Mouse (Mus musculus) intestine, embryonic 16.5 days (tissue): Measurements from ENCODE around the gene Emx2. TPM values are rescaled to one million over a fixed set of nuclear protein-coding genes. Genes with fewer than 3 reads are reported as not detected.

ENCODE experiments used
- ATAC-seq: fragments of 200-750 bp; cut with Nextera tagmentation; 2 replicates; pipeline ENCODE4 v1.8.0; 2017; ENCODE audit warnings: moderate TSS enrichment, moderate library complexity
- H3K27ac ChIP-seq: fragments of 300-500 bp; sonication (generic); 2 replicates; pipeline ENCODE4 v1.5.1; 2014; ENCODE audit warnings: mild to moderate bottlenecking, low read length
- H3K27me3 ChIP-seq: fragments of 300-500 bp; sonication (generic); replicated peaks from 2 replicates; pipeline ENCODE4 v1.6.1; 2014; ENCODE audit warnings: low read length, control low read depth, mixed read lengths; ENCODE audit not compliant: control insufficient read depth, insufficient read depth
- H3K36me3 ChIP-seq: fragments of 300-500 bp; sonication (generic); 2 replicates; pipeline ENCODE4 v1.6.1; 2014; ENCODE audit warnings: low read length, control low read depth; ENCODE audit not compliant: control insufficient read depth, insufficient read depth
- H3K4me1 ChIP-seq: fragments of 300-500 bp; sonication (generic); 2 replicates; pipeline ENCODE4 v1.6.1; 2014; ENCODE audit warnings: low read length, control low read depth, mixed read lengths; ENCODE audit not compliant: control insufficient read depth, insufficient read depth
- H3K4me2 ChIP-seq: fragments of 300-500 bp; sonication (generic); 2 replicates; pipeline ENCODE4 v1.6.1; 2014; ENCODE audit warnings: low read depth, low read length, control low read depth
- H3K4me3 ChIP-seq: fragments of 300-500 bp; sonication (generic); 2 replicates; pipeline ENCODE4 v1.5.1; 2014; ENCODE audit warnings: mild to moderate bottlenecking, low read length
- H3K9ac ChIP-seq: fragments of 300-500 bp; sonication (generic); 2 replicates; pipeline ENCODE4 v1.6.1; 2014; ENCODE audit warnings: low read depth, low read length
- H3K9me3 ChIP-seq: fragments of 300-500 bp; sonication (generic); 2 replicates; pipeline ENCODE4 v1.6.1; 2016; ENCODE audit warnings: low read length, control low read depth; ENCODE audit not compliant: control insufficient read depth
- WGBS: fragments of 180-500 bp; shearing (Covaris S2); extraction: QIAGEN DNeasy Blood & Tissue Kit; methylation state at CpG from one replicate; pipeline ENCODE4 v1.1.7; 2014; 5-methylcytosine and 5-hydroxymethylcytosine counted together
- polyA plus RNA-seq: library from polyadenylated mRNA; unstranded; fragments of >200 nt; fragmentation: Nextera tagmentation; extraction: Ambion mirVana; gene quantifications from 2 replicates; pipeline ENCODE4 v1.2.1, GENCODE M21; 2015

The Emx2 gene
- not detected in 2 replicates for polyA plus RNA-seq

DNA sequence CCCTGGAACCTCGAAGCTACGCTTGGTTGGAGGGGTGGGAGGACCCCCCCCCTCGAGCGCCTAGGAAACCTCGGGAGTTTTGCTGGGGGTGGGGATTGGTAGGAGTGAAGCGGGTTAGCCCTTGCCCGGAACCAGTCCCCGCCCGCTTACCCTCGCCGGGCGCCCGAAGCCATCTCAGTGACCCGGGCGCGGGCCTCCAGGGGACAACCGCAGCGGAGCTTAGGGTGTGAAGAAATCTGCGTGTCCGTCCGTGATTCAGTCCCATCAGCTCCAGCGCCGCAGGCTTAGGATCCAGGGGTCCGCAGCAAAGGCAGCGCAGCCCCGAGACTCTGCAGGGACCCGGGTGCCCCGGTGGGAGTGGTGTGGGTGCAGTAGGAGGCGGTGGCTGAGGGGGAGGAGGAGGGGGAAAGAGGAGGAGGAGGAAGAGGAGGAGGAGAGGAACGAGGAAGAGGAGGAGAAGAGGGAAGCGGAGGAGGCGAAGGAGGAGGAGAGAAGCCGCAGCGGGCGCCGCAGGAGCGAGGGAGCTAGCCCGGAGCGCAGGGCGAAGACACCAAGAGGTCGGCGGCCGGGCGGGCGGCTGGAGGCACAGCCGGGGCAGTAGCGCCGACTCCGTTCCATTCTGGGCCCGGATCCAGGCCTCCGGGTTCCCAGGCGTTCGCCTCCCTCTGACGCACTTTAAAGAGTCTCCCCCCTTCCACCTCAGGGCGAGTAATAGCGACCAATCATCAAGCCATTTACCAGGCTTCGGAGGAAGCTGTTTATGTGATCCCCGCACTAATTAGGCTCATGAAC, at the start of gene Emx2:
TSS of gene Emx2 (plus strand) at position 422 of the 792 bp plus-strand sequence.
- peak; percentile 42 for ATAC-seq
- Histone ChIP-seq H3K4me1 (peaks cover 14% of the 10 kb centered on the region; the same call in 1 of the 2 replicates), H3K9me3 (no peaks in the 10 kb centered on the region), H3K27ac (no peak within 1 kb of the TSS), H3K27me3 (peaks cover 90% of the 10 kb centered on the region), H3K4me2 (peak within 1 kb of the TSS; percentile 48), H3K4me3 (peak within 1 kb of the TSS; percentile 33), H3K9ac (no peak within 1 kb of the TSS), H3K36me3 (no peaks in the 10 kb centered on the region)
- WGBS: under 1% methylated on average over 58 of the region's 58 CpGs

DNA sequence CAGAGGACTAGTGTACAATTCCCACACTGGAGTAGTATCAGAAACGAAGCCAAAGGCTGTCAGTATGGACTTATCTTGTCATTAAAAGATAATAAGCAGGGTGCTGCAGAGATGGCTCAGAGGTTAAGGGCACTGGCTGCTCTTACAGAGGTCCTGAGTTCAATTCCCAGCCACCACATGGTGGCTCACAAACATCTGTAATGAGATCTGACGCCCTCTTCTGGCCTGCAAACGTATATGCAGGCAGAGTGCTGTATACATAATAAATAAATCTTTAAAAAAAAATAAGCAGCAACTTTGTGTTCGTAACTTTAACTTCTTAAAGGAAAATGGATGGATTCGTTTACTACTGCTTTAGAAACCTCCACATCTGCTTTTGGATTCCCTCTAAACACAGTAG, 44.0 kb upstream of the Emx2 start:
- Histone ChIP-seq H3K27ac (no peak overlapping the region), H3K27me3 (no peaks in the 10 kb centered on the region), H3K9me3 (no peaks in the 10 kb centered on the region), H3K4me3 (no peak overlapping the region), H3K4me1 (0 out of 2 replicates have a peak, but pooled peaks cover 3% of the 10 kb centered on the region), H3K9ac (no peak overlapping the region), H3K36me3 (no peaks in the 10 kb centered on the region), H3K4me2 (no peak overlapping the region)
- WGBS: 53% methylated on average over 5 of the region's 5 CpGs
- no peak for ATAC-seq

DNA sequence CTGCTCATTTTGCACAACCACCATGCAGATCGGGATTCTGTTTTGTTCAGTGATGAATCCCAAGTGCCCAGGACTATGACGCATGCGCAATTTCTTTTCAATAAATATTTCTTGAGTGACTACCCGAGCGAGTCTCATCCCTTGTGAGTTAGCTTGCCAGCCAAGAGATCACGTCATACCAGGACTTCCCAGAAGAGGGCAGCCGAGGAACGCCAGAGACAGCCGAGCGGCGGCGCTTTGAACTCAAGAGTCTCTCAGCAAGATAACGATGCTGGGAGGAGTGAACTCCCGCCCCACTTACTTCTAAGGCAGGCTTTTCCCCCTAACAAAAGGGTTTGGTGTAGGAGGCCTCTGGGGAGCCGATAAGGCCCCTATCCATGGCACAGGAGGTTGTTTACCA, 40.1 kb upstream of the Emx2 start:
- 0 out of 2 replicates have a peak, but pooled peaks cover 3% of the 10 kb centered on the region for H3K4me1 ChIP-seq
- WGBS: 1% methylated on average over 15 of the region's 15 CpGs
- no peak overlapping the region for H3K9ac ChIP-seq
- no peaks in the 10 kb centered on the region for H3K36me3 ChIP-seq
- no peak overlapping the region for H3K27ac ChIP-seq
- no peak overlapping the region for H3K4me3 ChIP-seq
- no peak overlapping the region for H3K4me2 ChIP-seq
- H3K27me3 ChIP-seq: no peaks in the 10 kb centered on the region
- H3K9me3 ChIP-seq: no peaks in the 10 kb centered on the region
- ATAC-seq: no peak; the same call in 1 of the 2 replicates

DNA sequence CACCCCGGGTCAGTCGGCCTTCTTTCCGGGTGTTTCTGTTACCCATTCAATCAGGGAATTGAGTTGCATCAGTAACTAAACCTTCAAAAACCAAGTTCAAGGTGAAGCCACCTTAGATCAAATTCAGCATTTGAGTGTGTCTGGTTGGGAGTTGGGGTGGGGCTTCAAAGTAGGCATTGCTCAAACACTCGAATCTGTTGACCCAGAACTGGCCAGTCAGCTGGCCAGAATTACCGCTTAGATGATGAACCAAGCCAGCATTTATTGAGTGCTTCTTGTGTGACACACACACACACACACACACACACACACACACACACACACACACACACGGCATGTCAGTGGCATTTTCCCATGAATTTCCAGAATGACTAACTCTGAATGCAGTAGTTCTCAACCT, 39.5 kb upstream of the Emx2 start:
- Histone ChIP-seq H3K36me3 (no peaks in the 10 kb centered on the region), H3K4me1 (0 out of 2 replicates have a peak, but pooled peaks cover 3% of the 10 kb centered on the region), H3K9me3 (no peaks in the 10 kb centered on the region), H3K4me2 (no peak overlapping the region), H3K27ac (no peak overlapping the region), H3K9ac (no peak overlapping the region), H3K27me3 (no peaks in the 10 kb centered on the region), H3K4me3 (no peak overlapping the region)
- no peak for ATAC-seq
- 72% methylated on average over 6 of the region's 6 CpGs for WGBS

DNA sequence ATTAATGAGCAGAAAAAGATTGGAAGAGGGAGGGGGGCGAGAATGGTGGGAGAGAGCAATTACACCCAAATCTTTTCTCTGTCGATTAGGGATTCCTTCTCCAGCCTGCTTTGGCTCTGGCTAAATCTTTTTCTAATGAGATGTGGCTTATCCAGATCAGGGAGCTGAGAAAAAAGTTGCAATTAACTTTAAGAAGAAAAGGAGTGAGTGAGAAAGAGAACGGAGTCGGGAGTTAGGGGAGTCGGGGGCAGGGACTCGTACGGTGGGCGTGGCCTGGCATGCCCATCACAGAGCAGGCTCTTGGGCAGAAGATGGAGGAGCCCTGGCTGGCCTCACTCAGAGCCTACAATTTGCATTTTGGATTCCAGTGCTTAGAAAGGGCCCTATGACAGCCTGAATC, 35.8 kb upstream of the Emx2 start:
- Histone ChIP-seq H3K4me2 (0 out of 2 replicates have a peak overlapping the region, but pooled peaks have one; percentile 17), H3K27me3 (no peaks in the 10 kb centered on the region), H3K4me1 (0 out of 2 replicates have a peak, but pooled peaks cover 3% of the 10 kb centered on the region), H3K4me3 (no peak overlapping the region), H3K27ac (no peak overlapping the region), H3K36me3 (no peaks in the 10 kb centered on the region), H3K9me3 (no peaks in the 10 kb centered on the region), H3K9ac (no peak overlapping the region)
- 14% methylated on average over 8 of the region's 8 CpGs for WGBS
- no peak for ATAC-seq

DNA sequence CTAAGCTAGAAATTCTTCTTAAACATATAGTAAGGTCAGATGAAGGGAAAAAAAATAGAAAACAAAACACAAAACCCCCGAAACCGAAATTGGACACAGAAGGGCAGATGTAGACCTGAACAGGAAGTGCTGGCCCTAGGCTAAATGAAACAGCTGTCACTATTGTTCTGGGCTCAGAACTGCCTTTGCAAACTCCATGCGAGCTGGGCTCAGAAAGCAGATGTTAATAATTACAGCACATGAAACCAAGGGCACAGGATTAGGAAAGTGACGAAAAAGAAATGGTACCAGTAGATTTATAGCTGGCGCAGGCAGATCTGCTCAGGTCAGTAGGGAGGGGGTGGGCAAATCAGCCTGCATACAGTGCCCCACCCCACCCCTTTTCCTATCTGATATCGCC, 34.5 kb upstream of the Emx2 start:
- WGBS: 47% methylated on average over 6 of the region's 6 CpGs
- Histone ChIP-seq H3K36me3 (no peaks in the 10 kb centered on the region), H3K4me1 (no peaks in the 10 kb centered on the region), H3K9me3 (peaks cover 3% of the 10 kb centered on the region; the same call in 1 of the 2 replicates), H3K4me3 (no peak overlapping the region), H3K27ac (no peak overlapping the region), H3K4me2 (no peak overlapping the region), H3K27me3 (no peaks in the 10 kb centered on the region), H3K9ac (no peak overlapping the region)
- ATAC-seq: no peak

DNA sequence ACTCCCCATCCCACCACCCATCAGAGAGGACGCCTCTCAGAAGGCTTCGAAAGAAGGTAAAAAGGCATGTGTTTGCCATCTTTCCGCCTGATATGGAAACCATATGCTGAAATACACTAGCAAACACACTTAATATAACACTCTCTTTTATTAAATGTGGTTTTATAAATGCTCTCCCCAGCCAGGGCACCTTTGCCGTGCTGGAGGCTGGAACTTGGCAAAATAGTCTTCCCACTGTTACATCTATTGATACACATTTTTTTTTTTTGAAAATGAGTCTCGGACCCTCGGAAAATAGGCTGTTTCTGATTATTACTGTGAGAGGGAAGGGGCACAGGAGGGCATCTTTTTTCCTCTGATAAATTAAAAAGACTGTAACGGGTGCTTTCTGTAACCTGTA, 33.2 kb upstream of the Emx2 start:
- Histone ChIP-seq H3K4me2 (no peak overlapping the region), H3K4me3 (no peak overlapping the region), H3K4me1 (no peaks in the 10 kb centered on the region), H3K27ac (no peak overlapping the region), H3K9me3 (peaks cover 3% of the 10 kb centered on the region; the same call in 1 of the 2 replicates), H3K9ac (no peak overlapping the region), H3K36me3 (no peaks in the 10 kb centered on the region), H3K27me3 (no peaks in the 10 kb centered on the region)
- no peak for ATAC-seq
- WGBS: 81% methylated on average over 7 of the region's 7 CpGs

DNA sequence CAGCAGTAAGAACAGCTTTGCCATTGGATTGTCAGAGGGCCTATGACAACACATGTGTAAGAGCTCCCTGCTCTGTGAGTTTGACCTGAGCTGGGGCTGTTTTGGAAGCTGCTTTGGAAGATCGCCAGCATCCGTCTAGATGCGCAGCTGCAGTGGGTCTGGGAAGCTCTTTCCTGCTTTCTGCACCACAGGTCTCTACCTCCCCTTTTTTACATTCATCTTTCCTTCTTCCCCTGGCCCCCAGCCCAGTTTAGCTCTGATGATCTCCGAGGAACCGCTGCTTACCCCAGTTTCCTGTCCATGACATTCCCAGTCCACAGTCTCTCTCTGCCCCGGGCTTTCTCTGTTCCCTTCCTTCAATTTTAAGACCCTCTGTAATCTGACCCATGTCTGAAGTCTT, 25.9 kb upstream of the Emx2 start:
- ATAC-seq: no peak
- Histone ChIP-seq H3K36me3 (no peaks in the 10 kb centered on the region), H3K4me2 (no peak overlapping the region), H3K9me3 (peaks cover 3% of the 10 kb centered on the region; the same call in 1 of the 2 replicates), H3K9ac (no peak overlapping the region), H3K27me3 (no peaks in the 10 kb centered on the region), H3K27ac (no peak overlapping the region), H3K4me1 (no peaks in the 10 kb centered on the region), H3K4me3 (no peak overlapping the region)
- 36% methylated on average over 6 of the region's 6 CpGs for WGBS

DNA sequence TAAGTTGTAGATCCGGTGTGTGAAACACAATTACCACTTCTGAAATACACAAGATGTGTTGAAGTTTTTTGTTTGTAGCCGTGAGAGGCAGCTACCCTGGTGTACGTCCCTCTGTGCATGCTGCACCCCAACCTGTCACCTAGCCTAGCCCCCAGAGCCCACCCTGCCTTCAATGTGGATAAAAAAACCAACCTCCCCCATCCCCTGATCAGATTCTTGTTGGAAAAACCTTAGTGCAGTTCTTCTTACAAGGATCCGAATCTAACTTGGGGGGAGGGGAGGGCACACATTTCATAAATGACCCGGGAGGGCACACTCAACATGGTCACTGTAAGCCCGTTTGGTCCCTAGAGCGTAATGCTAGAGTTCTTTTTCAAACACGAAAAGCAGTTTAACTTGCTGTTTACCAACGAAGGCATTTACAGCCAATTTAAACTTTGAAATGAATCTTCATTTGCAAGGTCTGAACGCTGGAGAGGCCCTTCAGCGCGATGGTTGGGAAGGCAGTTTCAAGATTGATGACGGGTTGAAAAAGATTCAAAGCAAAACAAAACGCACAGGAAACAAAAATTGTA, 7.5 kb upstream of the Emx2 start:
- Histone ChIP-seq H3K9ac (no peak overlapping the region), H3K36me3 (no peaks in the 10 kb centered on the region), H3K4me3 (no peak overlapping the region), H3K4me2 (no peak overlapping the region), H3K27ac (no peak overlapping the region), H3K4me1 (no peaks in the 10 kb centered on the region), H3K9me3 (no peaks in the 10 kb centered on the region), H3K27me3 (peaks cover 78% of the 10 kb centered on the region)
- no peak for ATAC-seq
- WGBS: 4% methylated on average over 14 of the region's 14 CpGs
